Mouse (Mus musculus): ENCODE data around the gene Slc12a4. TPM values are rescaled to one million over a fixed set of nuclear protein-coding genes. Genes with fewer than 3 reads are reported as not detected.
A peak's percentile ranks its signal among the peaks of the same experiment; 100 is the strongest.

Gene Slc12a4
- polyA plus RNA-seq, 1 experiment from 2014 or later = 18.7 TPM

DNA sequence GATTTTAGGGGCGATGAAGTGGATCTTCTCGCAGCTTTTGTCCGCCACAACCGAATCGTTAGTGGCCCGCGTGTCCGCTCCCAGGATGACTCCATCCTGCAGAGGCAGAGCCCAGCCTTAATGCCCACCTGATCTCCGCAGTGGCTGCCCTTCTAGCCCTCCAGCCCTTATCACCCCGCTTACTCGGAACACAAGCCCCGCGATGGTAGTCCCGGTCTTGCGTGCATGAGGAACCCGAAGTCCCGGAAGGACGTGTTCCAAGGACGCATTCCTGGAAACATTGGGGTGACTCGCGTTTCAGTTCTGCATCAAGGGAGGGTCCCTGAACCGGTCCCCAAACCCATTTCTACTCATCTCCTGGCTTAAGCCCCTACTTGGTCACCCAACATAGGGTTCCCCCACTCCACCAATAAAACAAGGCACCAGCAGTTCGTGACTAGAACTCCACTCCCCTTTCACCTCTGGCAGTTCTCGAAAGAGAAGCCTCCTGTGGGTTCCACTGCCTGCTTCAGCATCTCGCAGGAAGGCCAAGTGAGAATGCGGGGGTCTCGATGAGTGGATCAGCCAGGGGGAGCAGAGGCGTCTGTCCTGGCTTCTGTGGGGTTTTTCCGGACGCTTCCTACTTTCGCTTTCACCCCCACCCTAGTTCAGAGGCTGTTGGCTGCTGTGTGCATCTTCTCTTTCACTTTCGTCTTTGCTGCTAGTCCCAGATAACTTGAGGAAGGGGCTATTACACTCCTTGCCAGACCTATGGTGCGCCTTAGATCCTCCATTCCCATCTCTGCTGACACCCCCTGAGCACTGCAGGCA lies 28.2 kb downstream of the Slc12a4 start:
- Histone ChIP-seq H3K27me3 (ENCODE audit: low read depth, poor library complexity, severe bottlenecking) (no peaks in the 10 kb centered on the region), H3K4me1 (peaks cover 25% of the 10 kb centered on the region), H3K36me3 (no peaks in the 10 kb centered on the region; the same call in 1 of the 2 replicates), H3K9me3 (replicated peaks) (no peaks in the 10 kb centered on the region), H3K4me3 (peak overlapping the region; percentile 86), H3K27ac (replicated peaks) (peak overlapping the region; percentile 92)
- peak; percentile 32 for DNase-seq (ENCODE audit: low spot score)
- 2% methylated on average over 33 of the region's 33 CpGs for WGBS

DNA sequence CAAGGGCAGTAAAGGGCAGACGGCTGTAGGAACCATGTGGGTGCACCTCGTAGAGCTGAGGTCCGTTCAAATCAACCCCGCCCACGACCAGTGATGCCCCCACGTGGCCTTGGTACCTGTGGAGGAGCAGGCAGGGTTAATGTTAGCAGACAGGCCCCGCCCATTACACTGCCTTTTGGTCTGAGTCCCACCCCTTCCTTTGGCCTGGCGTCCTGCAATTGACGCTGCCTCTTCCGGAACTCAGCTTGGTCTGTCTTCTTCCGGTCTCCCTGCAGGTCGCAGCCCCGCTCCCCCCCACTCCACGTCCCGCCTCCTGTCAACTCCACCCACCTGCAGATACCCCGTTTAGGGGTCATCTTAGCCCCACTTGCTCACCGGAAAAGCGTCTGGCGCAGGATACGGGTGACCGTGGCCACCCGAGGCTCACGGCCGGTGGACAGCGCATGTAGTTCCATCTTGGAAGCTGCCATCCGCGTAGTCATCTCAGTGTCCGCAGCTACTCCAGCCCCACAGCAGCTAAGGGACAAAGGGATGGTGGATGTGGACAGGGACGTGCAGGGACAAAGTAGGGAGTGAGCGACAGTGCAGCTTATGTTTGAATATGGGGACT lies 28.9 kb downstream of the Slc12a4 start:
- Histone ChIP-seq H3K36me3 (peaks cover 6% of the 10 kb centered on the region), H3K4me3 (peak overlapping the region; percentile 86), H3K27me3 (ENCODE audit: low read depth, poor library complexity, severe bottlenecking) (no peaks in the 10 kb centered on the region), H3K27ac (replicated peaks) (peak overlapping the region; percentile 92), H3K9me3 (replicated peaks) (no peaks in the 10 kb centered on the region), H3K4me1 (peaks cover 25% of the 10 kb centered on the region)
- WGBS = under 1% methylated on average over 29 of the region's 30 CpGs
- peak; percentile 91 for DNase-seq (ENCODE audit: low spot score)

DNA sequence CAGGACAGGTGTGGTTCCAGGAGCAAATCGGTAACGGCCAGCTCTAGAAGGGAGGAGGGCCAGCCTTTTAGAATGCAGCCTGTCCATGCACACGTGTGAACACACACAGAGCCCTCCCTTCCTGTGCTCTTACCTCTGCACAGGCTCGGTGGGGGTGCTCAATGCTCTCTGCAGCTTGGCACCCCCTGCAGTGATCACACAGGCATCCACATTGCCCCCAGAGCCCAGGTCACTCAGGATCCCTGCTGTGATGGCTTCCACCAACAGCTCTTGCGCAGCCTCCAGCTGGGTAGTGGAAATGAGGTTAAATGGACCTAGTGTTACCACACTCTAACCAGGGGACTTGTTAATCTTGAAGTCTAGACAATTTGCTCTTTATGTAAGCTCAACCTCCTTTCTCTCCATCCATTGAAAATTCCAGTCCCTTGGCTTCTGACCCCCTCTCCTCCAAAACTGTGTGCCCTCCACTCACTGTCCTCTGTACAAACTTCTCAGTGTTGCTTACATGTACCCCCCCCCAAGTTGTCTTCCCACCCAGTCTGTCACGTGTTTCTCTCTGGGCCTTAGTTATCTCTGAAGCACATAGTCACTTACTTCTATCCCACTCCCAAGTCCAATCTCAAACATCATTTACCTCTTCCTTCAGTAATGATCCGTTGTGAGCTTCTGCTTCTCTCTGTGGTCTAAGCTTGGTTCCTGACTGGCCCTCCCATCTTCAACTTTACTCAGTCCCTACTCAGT lies 29.9 kb downstream of the Slc12a4 start:
- H3K27me3 ChIP-seq (ENCODE audit: low read depth, poor library complexity, severe bottlenecking) = no peaks in the 10 kb centered on the region
- H3K4me1 ChIP-seq = peaks cover 25% of the 10 kb centered on the region
- no peak for DNase-seq (ENCODE audit: low spot score)
- H3K9me3 ChIP-seq (replicated peaks) = no peaks in the 10 kb centered on the region
- peaks cover 13% of the 10 kb centered on the region for H3K36me3 ChIP-seq
- WGBS = 36% methylated on average over 7 of the region's 7 CpGs
- H3K27ac ChIP-seq (replicated peaks) = peak overlapping the region; percentile 92
- peak overlapping the region; percentile 86 for H3K4me3 ChIP-seq

DNA sequence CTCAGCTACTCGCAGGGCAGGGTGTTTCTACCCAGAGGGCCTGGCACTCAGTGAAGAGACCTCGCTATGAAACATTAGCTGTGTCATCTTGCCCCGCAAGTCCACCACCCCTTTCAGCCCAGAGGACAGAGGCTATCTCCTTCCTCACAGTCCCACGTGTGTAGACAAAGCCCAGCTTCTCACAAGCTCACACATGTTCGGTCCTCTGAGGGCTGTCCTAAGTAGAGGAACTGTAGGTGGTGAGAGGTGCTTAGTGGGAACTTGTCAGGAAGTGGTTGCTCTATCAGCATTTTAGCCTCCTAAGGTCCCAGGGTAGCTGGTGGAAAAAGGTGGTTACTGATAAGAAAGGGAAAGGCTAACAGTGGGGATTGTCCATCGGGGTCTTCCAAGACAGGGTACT lies 30.8 kb downstream of the Slc12a4 start:
- WGBS = 87% methylated on average over 6 of the region's 6 CpGs
- no peaks in the 10 kb centered on the region for H3K9me3 ChIP-seq (replicated peaks)

DNA sequence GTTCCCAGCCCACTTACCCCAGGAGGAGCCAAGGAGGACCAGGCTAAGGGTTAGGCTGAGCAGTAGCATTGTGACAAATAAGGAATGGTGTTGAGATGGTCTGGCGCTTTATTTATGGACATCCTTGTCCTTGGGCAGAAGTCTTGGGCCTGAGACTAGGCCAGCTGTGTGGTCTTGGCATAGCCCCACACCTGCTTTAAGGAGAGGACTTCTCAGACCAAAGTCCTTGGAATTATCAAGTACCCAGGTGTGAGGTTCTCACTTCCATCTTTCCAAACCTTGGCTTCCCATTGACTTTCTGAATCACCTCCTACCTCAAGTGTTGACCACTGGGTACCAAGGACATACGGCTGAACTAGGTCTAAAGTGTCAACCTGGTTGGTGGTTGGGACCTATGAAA lies 32.1 kb downstream of the Slc12a4 start, which contains the start of gene Ctrl:
Ctrl (minus strand) TSS at position 101 of the 400 bp plus-strand sequence.
- no peak within 1 kb of the TSS for H3K27ac ChIP-seq (replicated peaks)
- no peaks in the 10 kb centered on the region for H3K27me3 ChIP-seq (ENCODE audit: low read depth, poor library complexity, severe bottlenecking)
- no peak for DNase-seq (ENCODE audit: low spot score)
- no peaks in the 10 kb centered on the region for H3K9me3 ChIP-seq (replicated peaks)
- peaks cover 25% of the 10 kb centered on the region for H3K4me1 ChIP-seq
- H3K4me3 ChIP-seq = no peak within 1 kb of the TSS
- 96% methylated on average over 2 of the region's 2 CpGs for WGBS
- peaks cover 31% of the 10 kb centered on the region for H3K36me3 ChIP-seq

More for the DNA sequence above, 30.8 kb downstream of the Slc12a4 start:
- no peak overlapping the region for H3K4me3 ChIP-seq
- H3K27me3 ChIP-seq (ENCODE audit: low read depth, poor library complexity, severe bottlenecking) = no peaks in the 10 kb centered on the region
- peaks cover 25% of the 10 kb centered on the region for H3K4me1 ChIP-seq
- no peak overlapping the region for H3K27ac ChIP-seq (replicated peaks)
- DNase-seq (ENCODE audit: low spot score) = no peak
- H3K36me3 ChIP-seq = peaks cover 21% of the 10 kb centered on the region

DNA sequence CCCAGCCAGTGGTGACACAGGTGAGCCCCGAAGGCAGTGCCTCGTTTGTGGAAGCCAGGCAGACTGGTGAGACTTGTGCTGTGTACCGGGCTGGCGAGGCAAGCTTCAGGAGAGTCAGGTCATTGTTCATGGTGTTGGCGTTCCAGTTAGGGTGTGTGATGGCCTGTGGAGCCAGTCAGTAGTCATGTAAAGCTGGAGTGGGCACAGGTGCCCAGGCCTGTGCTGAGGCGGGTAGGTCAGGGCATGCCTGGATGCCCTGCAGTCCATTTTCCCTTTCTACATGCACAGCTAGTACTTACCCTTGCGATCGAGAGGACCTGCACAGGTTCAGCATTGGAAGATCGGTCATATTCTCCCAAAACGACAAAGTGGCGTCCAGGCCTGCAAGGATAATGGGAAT lies 33.4 kb downstream of the Slc12a4 start:
- no peaks in the 10 kb centered on the region for H3K9me3 ChIP-seq (replicated peaks)

DNA sequence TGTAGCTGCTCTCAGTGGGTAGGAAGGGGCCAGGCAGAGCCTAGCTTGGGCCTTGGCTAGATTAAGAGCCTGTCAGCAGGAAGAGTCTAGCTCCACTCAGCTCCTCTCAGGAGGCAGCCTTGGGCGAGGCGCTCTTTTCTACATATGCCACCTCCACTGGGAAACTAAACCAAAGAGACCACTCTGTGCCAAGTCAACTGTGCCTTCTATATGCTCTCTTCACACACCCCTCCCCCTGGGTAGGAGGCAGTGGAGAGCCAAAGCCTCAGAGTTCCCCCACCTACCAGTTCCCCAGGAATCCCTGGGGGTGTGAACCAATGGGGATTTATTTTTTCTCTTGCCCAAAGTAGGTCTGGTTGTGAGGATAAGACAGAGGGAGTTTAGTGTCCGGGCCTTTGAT lies 34.6 kb downstream of the Slc12a4 start:
- Histone ChIP-seq H3K9me3 (replicated peaks) (no peaks in the 10 kb centered on the region), H3K27ac (replicated peaks) (no peak overlapping the region), H3K4me1 (peaks cover 10% of the 10 kb centered on the region), H3K4me3 (no peak overlapping the region), H3K27me3 (ENCODE audit: low read depth, poor library complexity, severe bottlenecking) (no peaks in the 10 kb centered on the region), H3K36me3 (peaks cover 31% of the 10 kb centered on the region)
- no peak for DNase-seq (ENCODE audit: low spot score)
- 91% methylated on average over 3 of the region's 3 CpGs for WGBS

More for the DNA sequence above, 33.4 kb downstream of the Slc12a4 start:
- peaks cover 16% of the 10 kb centered on the region for H3K4me1 ChIP-seq
- H3K36me3 ChIP-seq = peaks cover 31% of the 10 kb centered on the region
- no peaks in the 10 kb centered on the region for H3K27me3 ChIP-seq (ENCODE audit: low read depth, poor library complexity, severe bottlenecking)
- WGBS = 94% methylated on average over 11 of the region's 11 CpGs
- DNase-seq (ENCODE audit: low spot score) = no peak
- H3K27ac ChIP-seq (replicated peaks) = no peak overlapping the region
- H3K4me3 ChIP-seq = no peak overlapping the region

DNA sequence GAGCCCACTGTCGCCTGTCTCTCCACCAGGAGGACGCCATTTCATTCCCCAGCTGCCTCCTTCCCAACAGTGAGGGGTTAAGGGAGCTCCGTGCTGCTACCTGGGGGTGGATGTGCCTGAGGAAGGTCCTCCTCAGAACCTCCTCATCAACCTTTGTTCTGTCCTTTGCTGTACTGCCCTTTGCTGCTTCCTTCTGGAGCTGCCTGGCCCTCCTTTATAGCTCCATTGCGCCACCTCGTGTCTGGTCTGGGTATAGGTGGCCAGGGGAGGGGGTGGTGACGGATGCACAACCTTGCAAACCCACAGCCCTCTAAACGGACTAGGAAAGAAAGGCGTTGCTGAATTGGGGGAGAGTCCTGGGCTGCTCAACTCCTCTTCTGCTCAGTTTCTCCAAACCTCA lies 35.3 kb downstream of the Slc12a4 start:
- peak; percentile 82 for DNase-seq (ENCODE audit: low spot score)
- Histone ChIP-seq H3K9me3 (replicated peaks) (no peaks in the 10 kb centered on the region), H3K4me1 (peaks cover 7% of the 10 kb centered on the region), H3K27me3 (ENCODE audit: low read depth, poor library complexity, severe bottlenecking) (no peaks in the 10 kb centered on the region), H3K36me3 (peaks cover 31% of the 10 kb centered on the region), H3K27ac (replicated peaks) (peak overlapping the region; percentile 75), H3K4me3 (no peak overlapping the region)
- 16% methylated on average over 8 of the region's 8 CpGs for WGBS

DNA sequence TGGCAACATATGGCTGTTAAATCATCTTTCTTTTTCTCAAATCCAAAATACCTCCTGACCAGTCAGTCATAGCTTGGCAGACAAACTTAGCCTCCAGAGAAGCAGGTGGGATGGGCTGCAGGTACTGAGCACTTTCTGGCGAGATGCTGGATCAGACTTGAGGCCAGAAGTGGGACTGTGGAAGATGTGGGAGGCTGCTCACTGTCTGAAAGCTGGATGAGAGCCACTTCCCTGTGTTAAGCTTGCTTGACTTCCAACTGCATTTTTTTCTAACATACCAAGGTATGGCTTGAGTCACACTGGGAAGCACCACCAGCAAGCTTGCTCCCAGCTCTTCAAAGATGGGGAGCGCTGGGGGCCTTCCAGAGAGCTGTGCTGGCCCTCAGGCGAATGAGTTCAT lies 40.8 kb downstream of the Slc12a4 start:
- H3K4me1 ChIP-seq = 0 out of 2 replicates have a peak, but pooled peaks cover 4% of the 10 kb centered on the region
- DNase-seq (ENCODE audit: low spot score) = no peak
- no peak overlapping the region for H3K4me3 ChIP-seq
- H3K36me3 ChIP-seq = peaks cover 24% of the 10 kb centered on the region
- no peak overlapping the region for H3K27ac ChIP-seq (replicated peaks)
- H3K27me3 ChIP-seq (ENCODE audit: low read depth, poor library complexity, severe bottlenecking) = no peaks in the 10 kb centered on the region
- 73% methylated on average over 3 of the region's 3 CpGs for WGBS
- H3K9me3 ChIP-seq (replicated peaks) = no peaks in the 10 kb centered on the region

DNA sequence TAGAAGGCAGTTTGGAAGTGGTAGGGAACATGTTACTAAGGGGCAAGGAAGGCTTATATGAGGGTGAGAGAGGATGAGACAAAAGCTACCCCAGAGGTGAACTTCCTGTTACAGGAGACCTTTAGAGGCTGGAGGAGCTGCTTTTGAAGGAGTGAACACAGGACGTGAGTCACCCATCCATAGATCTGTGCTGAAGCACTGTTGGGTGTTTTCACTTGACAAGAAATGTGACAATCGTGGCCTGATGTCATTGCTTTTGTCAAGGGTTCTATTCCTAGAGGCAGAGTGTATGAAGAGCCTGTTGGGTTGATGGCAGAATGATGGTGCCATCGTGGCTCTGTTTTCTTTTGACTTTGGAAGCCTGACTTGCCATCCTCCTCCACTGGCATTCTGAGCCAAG lies 46.5 kb downstream of the Slc12a4 start:
- H3K4me3 ChIP-seq = no peak overlapping the region
- no peaks in the 10 kb centered on the region for H3K4me1 ChIP-seq
- no peaks in the 10 kb centered on the region for H3K9me3 ChIP-seq (replicated peaks)
- no peaks in the 10 kb centered on the region for H3K27me3 ChIP-seq (ENCODE audit: low read depth, poor library complexity, severe bottlenecking)
- H3K27ac ChIP-seq (replicated peaks) = no peak overlapping the region
- peaks cover 42% of the 10 kb centered on the region for H3K36me3 ChIP-seq
- 90% methylated on average over 3 of the region's 3 CpGs for WGBS
- DNase-seq (ENCODE audit: low spot score) = no peak

DNA sequence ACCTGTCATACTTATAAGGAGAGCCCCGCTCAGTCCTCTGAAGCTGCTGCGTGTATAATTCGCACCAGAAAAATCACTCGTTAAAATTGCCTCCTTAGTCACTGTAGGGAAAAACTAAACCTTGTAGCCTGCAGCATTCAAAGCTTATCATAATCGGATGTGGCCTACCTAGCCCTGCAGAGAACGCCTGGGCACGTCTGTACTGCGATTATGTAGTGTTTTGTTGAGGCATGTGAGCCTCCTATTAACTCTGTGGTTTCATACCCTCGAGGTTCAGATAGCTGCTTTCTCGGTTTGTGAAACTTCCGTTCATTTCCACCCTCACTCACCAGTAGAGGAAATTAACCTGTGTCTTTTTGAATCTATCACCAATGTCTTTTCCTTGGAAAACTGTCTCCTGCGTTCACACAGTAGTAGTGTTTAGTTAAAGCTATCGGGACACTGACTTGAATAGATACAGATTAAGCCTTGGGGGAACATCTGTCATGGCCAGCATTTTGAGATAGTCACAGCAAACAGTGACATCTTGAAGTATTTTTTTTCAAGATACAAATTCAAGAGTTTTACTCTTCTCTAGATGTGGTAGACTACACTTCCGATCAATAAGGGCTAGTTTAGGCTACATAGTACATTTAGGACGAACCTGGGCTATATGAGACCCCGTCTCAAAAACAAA lies 64.8 kb downstream of the Slc12a4 start:
- 44% methylated on average over 16 of the region's 16 CpGs for WGBS
- no peak for DNase-seq (ENCODE audit: low spot score)
- H3K27me3 ChIP-seq (ENCODE audit: low read depth, poor library complexity, severe bottlenecking) = no peaks in the 10 kb centered on the region
- H3K27ac ChIP-seq (replicated peaks) = peak overlapping the region; percentile 97
- no peaks in the 10 kb centered on the region for H3K36me3 ChIP-seq
- no peaks in the 10 kb centered on the region for H3K9me3 ChIP-seq (replicated peaks)
- H3K4me3 ChIP-seq = peak overlapping the region; percentile 89
- H3K4me1 ChIP-seq = peaks cover 11% of the 10 kb centered on the region
